Mouse (Mus musculus) bone marrow macrophage, adult 2 months (primary cell): Measurements from ENCODE around the gene E2f8.

Experiments used
- CTCF ChIP-seq: IDR thresholded peaks from 2 replicates; pipeline ENCODE4 v1.5.1; 2012; ENCODE audit warnings: low read depth, mild to moderate bottlenecking, low read length, moderate library complexity
- POLR2A ChIP-seq: IDR thresholded peaks from 2 replicates; pipeline ENCODE4 v1.6.1; 2012; ENCODE audit warnings: mild to moderate bottlenecking, low read depth, low read length, borderline replicate concordance

- no peak for TF ChIP-seq CTCF
- TF ChIP-seq POLR2A: no peak
Measured at GRCm38 (mm10) chr7:48914630-48915506, 33.5 kb upstream of the E2f8 start.
